Mouse (Mus musculus): ENCODE data around the gene 4921507P07Rik.

GRCm38 (mm10) chr6:50558877-50559276, 37.6 kb downstream of the 4921507P07Rik start:
- TF ChIP-seq POLR2A (IDR thresholded peaks at IDR 0.05; ENCODE audit: insufficient read length, low read depth) (no peak), E2F4 (IDR thresholded peaks at IDR 0.05; ENCODE audit: insufficient read depth) (no peak), TCF3 (IDR thresholded peaks at IDR 0.05; ENCODE audit: insufficient read length, low read depth) (no peak), REST (IDR thresholded peaks at IDR 0.05; ENCODE audit: insufficient read depth, insufficient read length) (no peak), USF1 (IDR thresholded peaks at IDR 0.05; ENCODE audit: low read depth) (no peak), MAX (IDR thresholded peaks at IDR 0.05; ENCODE audit: low read depth) (no peak), POLR2AphosphoS2 (IDR thresholded peaks at IDR 0.05; ENCODE audit: insufficient read length, low read depth) (no peak), CEBPB (IDR thresholded peaks at IDR 0.05; ENCODE audit: insufficient read depth, poor library complexity, severe bottlenecking) (no peak), MYOD1 (IDR thresholded peaks at IDR 0.05; ENCODE audit: control insufficient read depth in 1 of 3, insufficient read length in 2 of 3, low read depth in 2 of 3) (no peak), SRF (IDR thresholded peaks at IDR 0.05; ENCODE audit: control insufficient read depth, insufficient read length, low read depth) (no peak), TCF12 (IDR thresholded peaks at IDR 0.05; ENCODE audit: insufficient read depth, poor library complexity, severe bottlenecking) (no peak), MYOG (IDR thresholded peaks at IDR 0.05; ENCODE audit: control insufficient read depth in 1 of 3, insufficient read depth in 1 of 3, insufficient read length in 2 of 3, low read depth in 2 of 3) (no peak)

Measured in myocyte (in vitro differentiated cells).